Mouse (Mus musculus) heart, embryonic 14.5 days (tissue): Measurements from ENCODE around the gene Edem3. TPM values are rescaled to one million over a fixed set of nuclear protein-coding genes. Genes with fewer than 3 reads are reported as not detected.

Experiments used
- ATAC-seq: fragments of 200-750 bp; cut with Nextera tagmentation; 2 replicates; pipeline ENCODE4 v1.8.0; 2017; ENCODE audit warnings: low read depth, moderate TSS enrichment; ENCODE audit not compliant: insufficient number of reproducible peaks, insufficient read depth, low FRiP score
- H3K27ac ChIP-seq, 2 experiments: fragments of 200-500 bp in 1 of 2; fragments of 300-500 bp in 1 of 2; sonication (generic) in 1 of 2; replicated peaks in 1 of 2; 2 replicates each; pipeline ENCODE4 v1.5.1; 2012 to 2014; ENCODE audit warnings: low read depth in 2 of 2, low read length in 2 of 2, control low read depth in 1 of 2, mild to moderate bottlenecking in 1 of 2, mixed read lengths in 1 of 2; ENCODE audit not compliant: control insufficient read depth in 1 of 2, insufficient read depth in 1 of 2
- H3K27me3 ChIP-seq: fragments of 300-500 bp; sonication (generic); 2 replicates; pipeline ENCODE4 v1.6.1; 2014; ENCODE audit warnings: mild to moderate bottlenecking, low read length, control low read depth; ENCODE audit not compliant: control insufficient read depth, insufficient read depth
- H3K36me3 ChIP-seq: fragments of 300-500 bp; sonication (generic); 2 replicates; pipeline ENCODE4 v1.6.1; 2014; ENCODE audit warnings: mild to moderate bottlenecking, control low read depth, low read length, mixed read lengths; ENCODE audit not compliant: control insufficient read depth, insufficient read depth
- H3K4me1 ChIP-seq, 2 experiments: fragments of 200-500 bp in 1 of 2; fragments of 300-500 bp in 1 of 2; sonication (generic) in 1 of 2; 2 replicates each; pipeline ENCODE4 v1.6.1; 2012 to 2014; ENCODE audit warnings: low read length in 2 of 2, control low read depth in 1 of 2, mixed read lengths in 1 of 2; ENCODE audit not compliant: control insufficient read depth in 2 of 2, insufficient read depth in 2 of 2
- H3K4me2 ChIP-seq: fragments of 300-500 bp; sonication (generic); 2 replicates; pipeline ENCODE4 v1.6.1; 2014; ENCODE audit warnings: mild to moderate bottlenecking, low read length
- H3K4me3 ChIP-seq, 2 experiments: fragments of 200-500 bp in 1 of 2; fragments of 300-500 bp in 1 of 2; sonication (generic) in 1 of 2; 2 replicates each; pipeline ENCODE4 v1.5.1; 2012 to 2014; ENCODE audit warnings: low read length in 2 of 2, mild to moderate bottlenecking in 2 of 2, control low read depth in 1 of 2, low read depth in 1 of 2, moderate library complexity in 1 of 2; ENCODE audit not compliant: control insufficient read depth in 1 of 2, insufficient read depth in 1 of 2
- H3K9ac ChIP-seq: fragments of 300-500 bp; sonication (generic); 2 replicates; pipeline ENCODE4 v1.6.1; 2014; ENCODE audit warnings: mild to moderate bottlenecking, low read length
- H3K9me3 ChIP-seq: fragments of 300-500 bp; sonication (generic); 2 replicates; pipeline ENCODE4 v1.6.1; 2016; ENCODE audit warnings: low read length, control low read depth; ENCODE audit not compliant: control insufficient read depth
- WGBS: fragments of 180-500 bp; shearing (Covaris S2); extraction: QIAGEN DNeasy Blood & Tissue Kit; methylation state at CpG from one replicate; pipeline ENCODE4 v1.1.7; 2014; 5-methylcytosine and 5-hydroxymethylcytosine counted together
- polyA plus RNA-seq: library from polyadenylated mRNA; unstranded; fragments of >200 nt; fragmentation: Nextera tagmentation; extraction: Ambion mirVana; gene quantifications from 2 replicates; pipeline ENCODE4 v1.2.1, GENCODE M21; 2014

Edem3 gene
- polyA plus RNA-seq, 1 experiment from 2014 or later = 17.1 TPM

DNA sequence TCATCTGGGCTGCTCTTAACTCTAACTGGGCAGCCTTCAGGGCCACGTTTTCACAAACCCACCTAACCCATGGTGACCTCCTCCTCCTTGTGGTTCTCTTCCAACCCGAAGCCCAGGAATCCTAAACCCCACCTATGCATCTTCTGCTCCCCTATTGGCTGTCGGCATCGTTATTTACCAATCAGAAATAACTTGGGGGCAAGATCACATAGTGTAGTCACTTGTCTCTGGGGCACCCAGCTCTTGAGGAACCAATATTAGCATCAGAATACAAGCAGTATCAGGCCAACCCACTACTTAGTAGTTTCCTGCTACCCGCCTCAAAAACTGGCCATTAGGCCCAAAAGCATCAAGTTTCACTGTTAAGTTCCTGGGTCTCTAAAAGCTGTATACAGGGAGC is 42.5 kb upstream of the Edem3 start:
- H3K27me3 ChIP-seq = no peaks in the 10 kb centered on the region
- H3K9me3 ChIP-seq = no peaks in the 10 kb centered on the region
- peaks cover 9 to 12% of the 10 kb centered on the region in 2 experiments for H3K4me1 ChIP-seq
- WGBS = 56% methylated on average over 5 of the region's 5 CpGs
- H3K9ac ChIP-seq = no peak overlapping the region
- ATAC-seq = no peak
- no peaks in the 10 kb centered on the region for H3K36me3 ChIP-seq
- no peak overlapping the region for H3K4me3 ChIP-seq
- no peak overlapping the region for H3K27ac ChIP-seq
- no peak overlapping the region for H3K4me2 ChIP-seq

GRCm38 (mm10) chr1:151713622-151714021 is 41.5 kb upstream of the Edem3 start:
- Histone ChIP-seq H3K4me1 (peaks cover 9 to 12% of the 10 kb centered on the region in 2 experiments), H3K27ac (no peak overlapping the region)
- no peak for ATAC-seq

GRCm38 (mm10) chr1:151716024-151716710 is 39.0 kb upstream of the Edem3 start:
- Histone ChIP-seq H3K27ac (no peak overlapping the region), H3K36me3 (no peaks in the 10 kb centered on the region), H3K4me3 (no peak overlapping the region), H3K27me3 (no peaks in the 10 kb centered on the region), H3K9me3 (no peaks in the 10 kb centered on the region), H3K4me2 (no peak overlapping the region), H3K9ac (no peak overlapping the region), H3K4me1 (no peaks in the 10 kb centered on the region)
- no peak for ATAC-seq
- WGBS = 65% methylated on average over 11 of the region's 11 CpGs

More at GRCm38 (mm10) chr1:151713622-151714021, 41.5 kb upstream of the Edem3 start:
- H3K36me3 ChIP-seq = no peaks in the 10 kb centered on the region
- no peaks in the 10 kb centered on the region for H3K9me3 ChIP-seq
- H3K4me2 ChIP-seq = no peak overlapping the region
- no peaks in the 10 kb centered on the region for H3K27me3 ChIP-seq
- H3K9ac ChIP-seq = no peak overlapping the region
- H3K4me3 ChIP-seq = no peak overlapping the region

DNA sequence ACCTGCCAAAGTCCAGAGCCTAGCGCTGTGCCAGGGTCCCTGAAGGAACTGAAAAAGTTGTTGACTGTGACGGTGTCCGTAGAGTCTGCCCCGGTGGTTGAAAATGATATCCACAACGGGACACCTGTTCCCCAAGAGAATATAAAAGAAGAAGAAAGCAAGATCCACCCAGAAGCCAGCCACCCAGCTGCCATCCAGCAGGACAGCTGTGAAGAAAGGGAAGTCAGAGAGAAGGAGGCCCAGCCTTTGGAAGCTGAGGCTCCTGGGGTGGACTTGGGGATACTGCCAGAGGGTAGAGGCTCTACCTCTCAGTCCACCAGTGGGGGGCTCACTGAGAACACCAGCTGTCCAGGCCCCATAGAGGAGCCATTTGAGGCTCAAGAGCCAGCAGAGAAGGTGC is 37.5 kb upstream of the Edem3 start:
- no peak for ATAC-seq
- WGBS = 94% methylated on average over 5 of the region's 5 CpGs
- H3K27ac ChIP-seq = no peak overlapping the region
- H3K9ac ChIP-seq = no peak overlapping the region
- H3K36me3 ChIP-seq = no peaks in the 10 kb centered on the region
- H3K27me3 ChIP-seq = no peaks in the 10 kb centered on the region
- no peaks in the 10 kb centered on the region for H3K4me1 ChIP-seq
- H3K9me3 ChIP-seq = no peaks in the 10 kb centered on the region
- H3K4me2 ChIP-seq = no peak overlapping the region
- H3K4me3 ChIP-seq = no peak overlapping the region

DNA sequence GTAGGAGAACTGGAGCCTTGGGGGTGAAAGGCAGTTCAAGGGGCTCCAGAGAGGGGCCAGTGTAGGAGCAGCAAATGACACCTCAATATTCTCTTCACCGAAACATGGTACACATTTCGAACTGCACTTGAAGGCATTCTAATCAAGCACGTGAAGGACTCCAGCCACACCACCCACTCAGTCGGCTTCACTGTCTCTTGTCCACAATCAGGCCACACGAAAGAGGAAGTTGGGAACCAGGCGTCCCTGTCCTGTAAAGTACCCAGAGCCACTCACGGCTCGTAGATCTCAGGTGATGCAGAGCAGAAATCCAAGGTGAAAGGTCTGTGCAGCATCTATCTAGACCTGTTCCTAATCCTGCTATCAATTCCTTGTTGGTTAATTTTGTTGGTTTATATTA is 36.6 kb upstream of the Edem3 start:
- H3K4me3 ChIP-seq = no peak overlapping the region
- no peak overlapping the region for H3K9ac ChIP-seq
- H3K9me3 ChIP-seq = no peaks in the 10 kb centered on the region
- no peak overlapping the region for H3K27ac ChIP-seq
- H3K4me2 ChIP-seq = no peak overlapping the region
- no peaks in the 10 kb centered on the region for H3K4me1 ChIP-seq
- H3K27me3 ChIP-seq = no peaks in the 10 kb centered on the region
- WGBS = 75% methylated on average over 8 of the region's 8 CpGs
- H3K36me3 ChIP-seq = no peaks in the 10 kb centered on the region
- no peak for ATAC-seq

- no peak for ATAC-seq
- Histone ChIP-seq H3K9me3 (no peaks in the 10 kb centered on the region), H3K36me3 (no peaks in the 10 kb centered on the region), H3K27me3 (no peaks in the 10 kb centered on the region), H3K4me2 (no peak overlapping the region), H3K4me3 (no peak overlapping the region), H3K4me1 (no peaks in the 10 kb centered on the region), H3K9ac (no peak overlapping the region), H3K27ac (no peak overlapping the region)
- WGBS = 88% methylated on average over 5 of the region's 5 CpGs
Observed at GRCm38 (mm10) chr1:151719911-151720310, 35.3 kb upstream of the Edem3 start.

DNA sequence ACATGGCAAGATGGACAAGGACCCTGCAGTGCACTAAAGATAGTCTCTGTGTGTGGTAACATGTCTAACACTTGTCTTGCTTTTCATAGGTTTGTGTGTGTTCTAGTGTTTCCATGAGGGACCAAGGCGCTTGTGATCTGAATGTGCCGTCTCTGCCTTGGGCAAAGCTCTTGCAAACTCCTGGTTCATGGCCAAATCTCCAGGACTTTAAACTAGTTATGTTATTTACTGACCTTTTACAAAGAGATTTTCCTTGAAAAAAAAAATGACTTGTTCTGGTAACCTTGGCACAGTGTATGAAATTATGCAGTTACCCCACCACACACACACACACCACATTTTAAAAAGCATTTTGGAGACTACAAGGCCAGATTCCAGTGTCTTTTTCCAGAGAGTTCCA is 34.6 kb upstream of the Edem3 start:
- ATAC-seq = no peak
- 89% methylated on average over 2 of the region's 2 CpGs for WGBS
- H3K27me3 ChIP-seq = no peaks in the 10 kb centered on the region
- no peak overlapping the region for H3K27ac ChIP-seq
- no peak overlapping the region for H3K4me2 ChIP-seq
- no peak overlapping the region for H3K4me3 ChIP-seq
- no peak overlapping the region for H3K9ac ChIP-seq
- no peaks in the 10 kb centered on the region for H3K36me3 ChIP-seq
- no peaks in the 10 kb centered on the region for H3K4me1 ChIP-seq
- H3K9me3 ChIP-seq = no peaks in the 10 kb centered on the region

DNA sequence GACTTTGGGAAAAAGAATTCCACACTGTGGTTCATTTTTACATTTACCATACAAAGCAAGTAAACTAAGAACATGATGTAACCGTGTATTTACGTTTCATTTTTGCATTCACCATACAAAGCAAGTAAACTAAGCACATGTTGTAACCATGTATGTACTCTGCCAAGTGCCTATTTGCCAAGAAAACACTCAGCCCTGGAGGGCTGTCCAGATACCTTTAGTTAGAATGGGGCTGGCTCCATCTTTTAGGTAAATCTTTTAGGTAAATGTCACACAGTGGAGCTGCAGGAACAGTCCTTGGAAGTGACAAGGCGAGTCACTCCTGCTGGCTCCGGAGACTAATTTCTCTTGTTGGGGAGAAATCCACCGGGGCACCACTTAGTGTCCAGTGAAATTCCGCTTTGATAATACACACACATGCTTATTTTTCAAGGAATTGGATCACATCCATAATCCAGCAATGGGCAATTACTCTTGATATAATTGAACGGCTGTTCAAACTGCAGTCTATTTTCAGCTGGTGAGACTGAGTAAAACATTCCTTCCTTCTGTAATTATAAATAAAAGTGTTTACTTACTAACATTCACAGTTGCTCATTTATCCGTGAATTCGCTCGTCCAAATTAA is 33.7 kb upstream of the Edem3 start:
- no peak for ATAC-seq
- H3K9me3 ChIP-seq = no peaks in the 10 kb centered on the region
- 74% methylated on average over 10 of the region's 10 CpGs for WGBS
- no peak overlapping the region for H3K4me3 ChIP-seq
- H3K27me3 ChIP-seq = no peaks in the 10 kb centered on the region
- no peak overlapping the region for H3K4me2 ChIP-seq
- no peak overlapping the region for H3K9ac ChIP-seq
- no peak overlapping the region for H3K27ac ChIP-seq
- H3K36me3 ChIP-seq = no peaks in the 10 kb centered on the region
- H3K4me1 ChIP-seq = no peaks in the 10 kb centered on the region
